ENCODE assay signal across 15 mouse cellular contexts in genomic region chr6:97220672-97221071, GRCm38 (mm10). TPM values are rescaled to one million over a fixed set of nuclear protein-coding genes. Genes with fewer than 3 reads are reported as not detected.
"Had no signal": no experiment of that assay in that cellular context is flagged by ENCODE, and none has a peak within 500 bp of the region (broad histone marks: within the 10 kb centered on the region; RNA-seq: fewer than 3 reads in every experiment).

No protein-coding gene starts in this region.

- H3K27ac ChIP-seq: liver, embryonic 14.5 days; midbrain, embryonic 10.5 days; midbrain, embryonic 12.5 days; neural tube, embryonic 12.5 days had no signal

- H3K4me2 ChIP-seq: lung, embryonic 14.5 days; midbrain, embryonic 12.5 days; neural tube, embryonic 12.5 days had no signal

- H3K9me3 ChIP-seq: midbrain, embryonic 10.5 days; midbrain, embryonic 12.5 days; neural tube, embryonic 12.5 days had no signal

- H3K36me3 ChIP-seq: midbrain, embryonic 10.5 days; midbrain, embryonic 12.5 days; neural tube, embryonic 12.5 days had no signal

- H3K4me3 ChIP-seq: midbrain, embryonic 10.5 days; midbrain, embryonic 12.5 days; neural tube, embryonic 12.5 days had no signal

- DNase-seq: lung, adult 18-20 months; lung, embryonic 14.5 days; lung, postnatal 10 days; midbrain, embryonic 14.5 days; spleen, adult 18-20 months; thymus, adult 18-20 months had no signal

- H3K27me3 ChIP-seq: midbrain, embryonic 12.5 days; neural tube, embryonic 12.5 days had no signal

RNA-seq across cellular contexts. Expression of gene Lmod3, which starts 31.9 kb away (rescaled TPM):
- total RNA-seq: megakaryocyte-erythroid progenitor cell, adult 5-6 weeks; neutrophil, adult 5-6 weeks had no signal
- polyA plus RNA-seq: liver, embryonic 14.5 days; midbrain, embryonic 10.5 days; midbrain, embryonic 12.5 days; midbrain, embryonic 14.5 days; midbrain, embryonic 16.5 days; small intestine, adult 2 months; stomach, embryonic 14.5 days had no signal
